Mouse (Mus musculus) CH12.LX (cell line): ENCODE data around the gene Gm43518. TPM values are rescaled to one million over a fixed set of nuclear protein-coding genes. Genes with fewer than 3 reads are reported as not detected.

Experiments
- DNase-seq: peaks from one replicate; pipeline ENCODE4 v3.0.0-alpha.2; 2013; ENCODE audit errors: extremely low read depth
- H3K27ac ChIP-seq: 2 replicates; pipeline ENCODE4 v1.5.1; 2012; ENCODE audit warnings: low read depth, mild to moderate bottlenecking, control low read depth, moderate library complexity; ENCODE audit not compliant: insufficient read depth
- H3K27me3 ChIP-seq: replicated peaks from 2 replicates; pipeline ENCODE3; 2012; ENCODE audit warnings: inconsistent platforms
- H3K36me3 ChIP-seq, 2 experiments: replicated peaks in 1 of 2; 2 replicates each; pipeline versions ENCODE3 to v1.6.1; 2012; ENCODE audit warnings: inconsistent platforms in 1 of 2, low read length in 1 of 2, mild to moderate bottlenecking in 1 of 2, mixed read lengths in 1 of 2, moderate library complexity in 1 of 2; ENCODE audit not compliant: control insufficient read depth in 1 of 2, insufficient read depth in 1 of 2
- H3K4me1 ChIP-seq, 2 experiments: 2 replicates each; pipeline ENCODE4 v1.6.1; 2012; ENCODE audit warnings: inconsistent platforms in 1 of 2, moderate library complexity in 1 of 2; ENCODE audit not compliant: insufficient read depth in 2 of 2, control insufficient read depth in 1 of 2
- H3K4me2 ChIP-seq: 2 replicates; pipeline ENCODE4 v1.6.1; 2012; ENCODE audit warnings: low read depth, mild to moderate bottlenecking, control low read depth; ENCODE audit not compliant: poor library complexity, insufficient read depth, severe bottlenecking
- H3K4me3 ChIP-seq, 3 experiments: fragments of 150-350 bp in 1 of 3; sonication (generic) in 1 of 3; replicated peaks in 1 of 3; 2 replicates each; pipeline versions ENCODE3 to v1.5.1; 2011 to 2012; ENCODE audit warnings: low read depth in 2 of 3, low read length in 2 of 3, mild to moderate bottlenecking in 2 of 3, moderate library complexity in 2 of 3, control low read depth in 1 of 3, improper control_type of control experiment in 1 of 3, inconsistent platforms in 1 of 3, mixed read lengths in 1 of 3; ENCODE audit not compliant: poor library complexity in 1 of 3
- H3K79me2 ChIP-seq: replicated peaks from 2 replicates; pipeline ENCODE4 v1.6.1; 2012; ENCODE audit warnings: mild to moderate bottlenecking, moderate library complexity; ENCODE audit not compliant: control insufficient read depth, poor library complexity, insufficient read depth, severe bottlenecking; ENCODE audit errors: extremely low read depth
- H3K9ac ChIP-seq: 2 replicates; pipeline ENCODE4 v1.6.1; 2012; ENCODE audit warnings: low read depth, mild to moderate bottlenecking, control low read depth, moderate library complexity; ENCODE audit not compliant: insufficient read depth
- H3K9me3 ChIP-seq: replicated peaks from 2 replicates; pipeline ENCODE3; 2012; ENCODE audit warnings: low read length, inconsistent platforms, mixed read lengths
- CHD2 ChIP-seq: IDR thresholded peaks from 2 replicates; pipeline ENCODE4 v1.6.1; 2011; ENCODE audit warnings: low read length, improper control_type of control experiment
- CTCF ChIP-seq, 2 experiments: IDR thresholded peaks in 1 of 2; conservative IDR thresholded peaks in 1 of 2; 2 replicates each; pipeline ENCODE4 v1.5.1; 2011 to 2012; ENCODE audit warnings: low read depth in 2 of 2, low read length in 2 of 2, improper control_type of control experiment in 1 of 2, inconsistent platforms in 1 of 2, mild to moderate bottlenecking in 1 of 2, moderate library complexity in 1 of 2
- ETS1 ChIP-seq: conservative IDR thresholded peaks from 2 replicates; pipeline ENCODE4 v1.6.1; 2012; ENCODE audit warnings: low read depth, mild to moderate bottlenecking, inconsistent platforms, low read length, improper control_type of control experiment, moderate library complexity
- GABPA ChIP-seq: IDR thresholded peaks from 2 replicates; pipeline ENCODE4 v1.6.1; 2012; ENCODE audit warnings: low read depth, low read length, improper control_type of control experiment, inconsistent platforms; ENCODE audit not compliant: insufficient replicate concordance
- JUN ChIP-seq: IDR thresholded peaks from 2 replicates; pipeline ENCODE4 v1.6.1; 2011; ENCODE audit warnings: low read depth, mild to moderate bottlenecking, low read length, improper control_type of control experiment, moderate library complexity; ENCODE audit not compliant: insufficient read depth
- KAT2A ChIP-seq: IDR thresholded peaks from 2 replicates; pipeline ENCODE4 v1.6.1; 2012; ENCODE audit warnings: low read length, improper control_type of control experiment, inconsistent platforms; ENCODE audit not compliant: insufficient replicate concordance
- MAFK ChIP-seq: IDR thresholded peaks from 2 replicates; pipeline ENCODE4 v1.6.1; 2011; ENCODE audit warnings: low read length, improper control_type of control experiment; ENCODE audit not compliant: insufficient replicate concordance
- MAZ ChIP-seq: IDR thresholded peaks from 2 replicates; pipeline ENCODE4 v1.6.1; 2012; ENCODE audit warnings: low read depth, mild to moderate bottlenecking, inconsistent platforms, low read length, improper control_type of control experiment, moderate library complexity
- MEF2A ChIP-seq: IDR thresholded peaks from 2 replicates; pipeline ENCODE4 v1.6.1; 2014; ENCODE audit warnings: low read depth, mild to moderate bottlenecking, inconsistent platforms, low read length, improper control_type of control experiment, borderline replicate concordance
- MXI1 ChIP-seq: IDR thresholded peaks from 2 replicates; pipeline ENCODE4 v1.6.1; 2011; ENCODE audit warnings: mild to moderate bottlenecking, low read depth, low read length, improper control_type of control experiment
- MYC ChIP-seq: IDR thresholded peaks from 2 replicates; pipeline ENCODE4 v1.6.1; 2011; ENCODE audit warnings: low read depth, mild to moderate bottlenecking, improper control_type of control experiment, low read length
- PAX5 ChIP-seq: IDR thresholded peaks from 2 replicates; pipeline ENCODE4 v1.6.1; 2012; ENCODE audit warnings: low read length, inconsistent platforms, mixed read lengths
- POLR2AphosphoS2 ChIP-seq: IDR thresholded peaks from 2 replicates; pipeline ENCODE4 v1.6.1; 2011; ENCODE audit warnings: low read depth, low read length, improper control_type of control experiment
- RAD21 ChIP-seq: IDR thresholded peaks from 2 replicates; pipeline ENCODE4 v1.6.1; 2011; ENCODE audit warnings: low read depth, mild to moderate bottlenecking, low read length, improper control_type of control experiment, moderate library complexity
- TCF12 ChIP-seq: IDR thresholded peaks from 2 replicates; pipeline ENCODE4 v1.6.1; 2014; ENCODE audit warnings: low read depth, mild to moderate bottlenecking, inconsistent platforms, low read length, improper control_type of control experiment
- UBTF ChIP-seq: IDR thresholded peaks from 2 replicates; pipeline ENCODE4 v1.6.1; 2012; ENCODE audit warnings: low read depth, mild to moderate bottlenecking, inconsistent platforms, low read length, improper control_type of control experiment, moderate library complexity
- ZMIZ1 ChIP-seq: IDR thresholded peaks from 2 replicates; pipeline ENCODE4 v1.6.1; 2012; ENCODE audit warnings: low read depth, mild to moderate bottlenecking, inconsistent platforms, low read length, improper control_type of control experiment
- ZNF384 ChIP-seq: IDR thresholded peaks from 2 replicates; pipeline ENCODE4 v1.6.1; 2012; ENCODE audit warnings: low read depth, low read length, improper control_type of control experiment, inconsistent platforms
- dilution Hi-C: fragments of 300-500 bp; cut with MboI; formaldehyde crosslinking; loops from 2 replicates; pipeline ENCODE4 v1.14.3; 2020; ENCODE audit warnings: low sequenced_read_pairs; ENCODE audit not compliant: extremely low pct_unique_long_range_greater_than_20kb, extremely low pct_ligation_motif_present
- in situ Hi-C: fragments of 300-500 bp; cut with MboI; formaldehyde crosslinking; loops from 3 replicates; pipeline ENCODE4 v1.14.3; 2019; ENCODE audit warnings: low sequenced_read_pairs, low pct_ligation_motif_present, low pct_unique_long_range_greater_than_20kb, mixed read lengths
- polyA plus RNA-seq: library from polyadenylated mRNA; unstranded; fragments of >175 nt; gene quantifications from 2 replicates; pipeline ENCODE4 v1.2.1, GENCODE M21; 2012; ENCODE audit warnings: low read depth; ENCODE audit not compliant: insufficient read length
- total RNA-seq, 2 experiments: library from RNA; depleted of rRNA; stranded (reverse); fragments of 300-350 nt in 1 of 2; fragments of >200 nt in 1 of 2; gene quantifications; 2 replicates each; pipeline ENCODE4 v1.2.3; 2012 to 2014

The Gm43518 gene
- total and polyA plus RNA-seq, 3 experiments = 0.87 TPM; not detected in 2

- TF ChIP-seq ZNF384 = no peak
- no peak for TF ChIP-seq CTCF (conservative IDR thresholded peaks at IDR 0.05 in 1 of 2, IDR thresholded peaks at IDR 0.05 in 1 of 2; ENCODE audit: low read depth in 2 of 2, low read length in 2 of 2)
- TF ChIP-seq ZMIZ1 = peak; percentile 97
- TF ChIP-seq KAT2A = 0 out of 2 replicates have a peak, but pooled peaks have one; percentile 51
- no peak for TF ChIP-seq RAD21
- TF ChIP-seq MYC = 0 out of 2 replicates have a peak, but pooled peaks have one; percentile 63
- no peak for TF ChIP-seq GABPA
- TF ChIP-seq PAX5 = no peak
- TF ChIP-seq MXI1 = peak; percentile 84; the same call in 1 of the 2 replicates
- peak; percentile 72; the same call in 1 of the 2 replicates for TF ChIP-seq UBTF
- peak; percentile 99 for TF ChIP-seq CHD2
- peak; percentile 81 for TF ChIP-seq MAZ
- TF ChIP-seq JUN = no peak
- TF ChIP-seq MEF2A = peak; percentile 71
- no peak for TF ChIP-seq MAFK
- TF ChIP-seq ETS1 = peak; percentile 41; the same call in 1 of the 2 replicates
Measured at GRCm38 (mm10) chr5:123930508-123930989, 3.3 kb downstream of the Gm43518 start, which contains the start of gene Ccdc62 (continued).

DNA sequence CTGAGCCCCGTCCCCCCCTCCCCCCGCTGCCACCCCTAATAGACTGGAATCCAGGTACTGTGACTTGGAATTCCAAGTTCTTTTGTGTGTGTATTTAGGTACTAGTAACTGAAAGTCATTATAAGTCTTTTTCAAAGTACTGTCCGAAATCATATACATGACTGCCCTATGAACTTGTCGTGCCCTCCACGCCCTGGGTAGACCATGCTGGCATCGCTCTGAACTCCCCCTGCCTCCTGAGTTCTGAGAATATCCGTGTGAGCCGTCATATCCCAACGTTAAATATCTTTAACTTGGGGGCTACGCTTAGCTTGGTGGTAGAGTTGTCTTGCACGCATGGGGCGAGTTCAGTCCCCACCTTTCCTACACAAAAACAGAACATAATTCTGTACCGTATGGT lies 3.9 kb downstream of the Gm43518 start:
- peaks cover 2% of the 10 kb centered on the region for H3K9me3 ChIP-seq
- in situ Hi-C loops (no loop called here), dilution Hi-C loops (no loop called here)
- H3K4me1 ChIP-seq = peaks cover 2 to 11% of the 10 kb centered on the region in 2 experiments; a peak in 2 of 4 replicates
- H3K36me3 ChIP-seq = peaks cover 25 to 35% of the 10 kb centered on the region in 2 experiments
- no peak overlapping the region for H3K27ac ChIP-seq
- H3K79me2 ChIP-seq = no peaks in the 10 kb centered on the region
- H3K27me3 ChIP-seq = no peaks in the 10 kb centered on the region
- TF ChIP-seq POLR2AphosphoS2 (no peak; the same call in 1 of the 2 replicates), TCF12 (no peak), UBTF (no peak)
- peak overlapping the region; percentile 57 for H3K4me2 ChIP-seq
- peak overlapping the region; percentile 76 to 85 (median 77) for H3K4me3 ChIP-seq
- no peak for DNase-seq
- peak overlapping the region; percentile 86 for H3K9ac ChIP-seq
